Mouse (Mus musculus) bone marrow, adult 2 months (tissue): ENCODE results near the gene Grik1.

Experiments used
- CTCF ChIP-seq: fragments of 200-500 bp; IDR thresholded peaks from 2 replicates; pipeline ENCODE4 v1.5.1; 2011; ENCODE audit warnings: low read length, control low read depth; ENCODE audit not compliant: control insufficient read depth, insufficient read depth
- POLR2A ChIP-seq: fragments of 200-500 bp; IDR thresholded peaks from 2 replicates; pipeline ENCODE4 v1.6.1; 2011; ENCODE audit warnings: low read depth, mild to moderate bottlenecking, control low read depth, low read length, borderline replicate concordance; ENCODE audit not compliant: control insufficient read depth

- TF ChIP-seq CTCF (no peak), POLR2A (no peak)
These were observed 245.7 kb downstream of the Grik1 start for GRCm38 (mm10) chr16:88044321-88044720.
